Mouse (Mus musculus) stomach, postnatal 0 days (tissue): ENCODE results near the gene Camk2b.

Experiments used
- CTCF ChIP-seq: IDR thresholded peaks from 2 replicates; pipeline ENCODE4 v1.5.1; 2016; ENCODE audit warnings: antibody characterized with exemption, low read depth, mild to moderate bottlenecking, moderate library complexity
- EP300 ChIP-seq: optimal IDR thresholded peaks from 2 replicates; pipeline ENCODE3; 2016; ENCODE audit warnings: antibody characterized with exemption

DNA sequence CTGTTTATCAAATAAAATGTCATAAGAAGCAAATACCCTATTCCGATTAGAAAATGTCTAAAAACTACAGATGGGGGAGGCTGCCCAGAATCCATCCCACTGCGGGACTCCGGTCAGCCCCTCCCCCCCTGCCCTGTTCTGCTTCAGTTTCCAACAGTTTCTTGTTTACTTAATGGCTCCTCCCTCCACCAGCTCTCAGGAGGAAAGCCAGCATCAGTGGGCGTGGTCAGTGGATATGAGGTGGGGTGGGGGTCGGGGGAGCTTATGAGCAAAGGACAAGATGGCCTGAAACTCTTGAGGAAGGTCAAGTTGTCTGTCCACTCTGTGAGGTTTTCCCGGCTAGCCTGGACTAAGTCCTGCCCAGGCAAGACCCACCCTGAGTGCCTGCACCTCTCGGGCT lies 93.0 kb downstream of the Camk2b start:
- TF ChIP-seq CTCF: no peak
- TF ChIP-seq EP300: no peak
